In the genomic region with DNA sequence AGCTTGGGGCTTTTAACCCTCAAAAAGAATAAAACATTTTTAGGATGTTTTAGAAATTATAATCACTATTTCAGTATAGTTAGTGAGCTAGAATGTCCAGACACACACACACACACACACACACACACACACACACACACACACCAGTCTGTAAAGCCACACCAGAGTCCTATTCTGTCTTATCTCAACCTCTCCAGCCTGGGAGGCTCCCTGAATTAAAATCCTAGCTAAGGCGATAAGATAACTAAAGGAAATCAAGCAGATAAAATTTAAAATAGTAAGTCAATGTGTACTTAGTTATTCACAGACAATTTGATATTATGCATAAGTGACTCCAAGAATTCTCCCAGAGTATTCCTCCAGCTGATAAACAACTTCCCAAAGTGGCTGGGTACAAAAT, we compare ENCODE assay signal across 28 mouse cellular contexts.
"Had no signal": no experiment of that assay in that cellular context is flagged by ENCODE, and none has a peak within 500 bp of the region (broad histone marks: within the 10 kb centered on the region; RNA-seq: fewer than 3 reads in every experiment).

No protein-coding gene starts in this region.

- H3K27me3 ChIP-seq: limb, embryonic 12.5 days; limb, embryonic 13.5 days; limb, embryonic 15.5 days; liver, embryonic 12.5 days; liver, embryonic 13.5 days; liver, embryonic 15.5 days; lung, embryonic 15.5 days; megakaryocyte, embryonic 14.5 days; midbrain, embryonic 15.5 days; neural tube, embryonic 12.5 days had no signal

- H3K4me2 ChIP-seq: limb, embryonic 12.5 days; limb, embryonic 13.5 days; limb, embryonic 15.5 days; liver, embryonic 11.5 days; liver, embryonic 12.5 days; liver, embryonic 13.5 days; liver, embryonic 15.5 days; lung, embryonic 14.5 days; lung, embryonic 15.5 days; midbrain, embryonic 15.5 days; neural tube, embryonic 12.5 days had no signal

- H3K9me3 ChIP-seq: limb, embryonic 10.5 days; limb, embryonic 12.5 days; limb, embryonic 13.5 days; limb, embryonic 15.5 days; liver, embryonic 12.5 days; liver, embryonic 13.5 days; liver, embryonic 15.5 days; lung, embryonic 15.5 days; midbrain, embryonic 15.5 days; neural tube, embryonic 12.5 days had no signal

- H3K4me3 ChIP-seq: left cerebral cortex, adult 2 months; limb, embryonic 10.5 days; limb, embryonic 12.5 days; limb, embryonic 13.5 days; limb, embryonic 15.5 days; liver, embryonic 12.5 days; liver, embryonic 13.5 days; liver, embryonic 15.5 days; lung, embryonic 15.5 days; megakaryocyte, embryonic 14.5 days; midbrain, embryonic 15.5 days; myocyte; neural tube, embryonic 12.5 days had no signal

- H3K27ac ChIP-seq: left cerebral cortex, adult 2 months; limb, embryonic 10.5 days; limb, embryonic 12.5 days; limb, embryonic 13.5 days; limb, embryonic 15.5 days; liver, embryonic 12.5 days; liver, embryonic 13.5 days; liver, embryonic 15.5 days; lung, embryonic 15.5 days; macrophage; midbrain, embryonic 15.5 days; neural tube, embryonic 12.5 days had no signal

- DNase-seq: layer of hippocampus, postnatal 36 days; left cerebral cortex, postnatal 4 days; liver, embryonic 13.5 days; liver, postnatal 0 days; lung, adult 18-20 months; lung, adult 2 months; lung, postnatal 10 days; lung, postnatal 14 days; lung, postnatal 36 days; lung, postnatal 4 days; midbrain, embryonic 14.5 days had no signal

- H3K36me3 ChIP-seq: limb, embryonic 10.5 days; limb, embryonic 12.5 days; limb, embryonic 13.5 days; limb, embryonic 15.5 days; liver, embryonic 12.5 days; liver, embryonic 13.5 days; liver, embryonic 15.5 days; lung, embryonic 15.5 days; midbrain, embryonic 15.5 days; neural tube, embryonic 12.5 days had no signal

- ATAC-seq: liver, embryonic 12.5 days; liver, postnatal 0 days; lung, postnatal 0 days; midbrain, embryonic 15.5 days; midbrain, embryonic 16.5 days had no signal

- H3K9ac ChIP-seq: limb, embryonic 12.5 days; limb, embryonic 13.5 days; limb, embryonic 15.5 days; liver, embryonic 12.5 days; liver, embryonic 13.5 days; liver, embryonic 15.5 days; liver, postnatal 0 days; lung, embryonic 14.5 days; lung, embryonic 15.5 days; midbrain, embryonic 15.5 days; neural tube, embryonic 12.5 days had no signal

- H3K4me1 ChIP-seq: limb, embryonic 10.5 days; limb, embryonic 12.5 days; limb, embryonic 13.5 days; limb, embryonic 15.5 days; lung, embryonic 15.5 days; megakaryocyte, embryonic 14.5 days; midbrain, embryonic 15.5 days; neural tube, embryonic 12.5 days had no signal
